Mouse (Mus musculus) lung, postnatal 0 days (tissue): ENCODE data around the gene Lgals4. TPM values are rescaled to one million over a fixed set of nuclear protein-coding genes. Genes with fewer than 3 reads are reported as not detected.

Experiments
- ATAC-seq: fragments of 200-750 bp; cut with Nextera tagmentation; 2 replicates; pipeline ENCODE4 v1.8.0; 2017; ENCODE audit warnings: moderate library complexity
- DNase-seq: peaks from one replicate; pipeline ENCODE4 v3.0.0-alpha.2; 2016; ENCODE audit warnings: low spot score
- H3K27ac ChIP-seq: fragments of 300-500 bp; sonication (generic); 2 replicates; pipeline ENCODE4 v1.5.1; 2014; ENCODE audit warnings: antibody characterized with exemption, mild to moderate bottlenecking, low read length, mixed read lengths
- H3K27me3 ChIP-seq: fragments of 300-500 bp; sonication (generic); replicated peaks from 2 replicates; pipeline ENCODE4 v1.6.1; 2014; ENCODE audit warnings: low read length, mixed read lengths; ENCODE audit not compliant: insufficient read depth
- H3K36me3 ChIP-seq: fragments of 300-500 bp; sonication (generic); 2 replicates; pipeline ENCODE4 v1.6.1; 2014; ENCODE audit warnings: low read length, mixed read lengths; ENCODE audit not compliant: insufficient read depth
- H3K4me1 ChIP-seq: fragments of 300-500 bp; sonication (generic); 2 replicates; pipeline ENCODE4 v1.6.1; 2014; ENCODE audit warnings: antibody characterized with exemption, low read depth, low read length, mixed read lengths; ENCODE audit not compliant: insufficient read depth
- H3K4me2 ChIP-seq: fragments of 300-500 bp; sonication (generic); replicated peaks from 2 replicates; pipeline ENCODE4 v1.6.1; 2014; ENCODE audit warnings: low read depth, mild to moderate bottlenecking, low read length, moderate library complexity, mixed read lengths
- H3K4me3 ChIP-seq: fragments of 300-500 bp; sonication (generic); 2 replicates; pipeline ENCODE4 v1.5.1; 2014; ENCODE audit warnings: low read depth, low read length
- H3K9ac ChIP-seq: fragments of 300-500 bp; sonication (generic); replicated peaks from 2 replicates; pipeline ENCODE4 v1.6.1; 2014; ENCODE audit warnings: low read depth, mild to moderate bottlenecking
- H3K9me3 ChIP-seq: fragments of 300-500 bp; sonication (generic); 2 replicates; pipeline ENCODE4 v1.6.1; 2016; ENCODE audit warnings: low read length, mixed read lengths
- CTCF ChIP-seq: IDR thresholded peaks from 2 replicates; pipeline ENCODE4 v1.5.1; 2016; ENCODE audit warnings: antibody characterized with exemption, mild to moderate bottlenecking
- EP300 ChIP-seq: IDR thresholded peaks from 2 replicates; pipeline ENCODE4 v1.6.1; 2016; ENCODE audit warnings: antibody characterized with exemption, mild to moderate bottlenecking, control low read depth
- WGBS: fragments of 180-500 bp; shearing (Covaris S2); extraction: QIAGEN DNeasy Blood & Tissue Kit; methylation state at CpG from one replicate; pipeline ENCODE4 v1.1.7; 2014; 5-methylcytosine and 5-hydroxymethylcytosine counted together
- polyA plus RNA-seq: library from polyadenylated mRNA; unstranded; fragments of >200 nt; fragmentation: Nextera tagmentation; extraction: Ambion mirVana; gene quantifications from 2 replicates; pipeline ENCODE4 v1.2.1, GENCODE M21; 2015

Gene Lgals4
- polyA plus RNA-seq, 1 experiment from 2014 or later, result 15.6 TPM

DNA sequence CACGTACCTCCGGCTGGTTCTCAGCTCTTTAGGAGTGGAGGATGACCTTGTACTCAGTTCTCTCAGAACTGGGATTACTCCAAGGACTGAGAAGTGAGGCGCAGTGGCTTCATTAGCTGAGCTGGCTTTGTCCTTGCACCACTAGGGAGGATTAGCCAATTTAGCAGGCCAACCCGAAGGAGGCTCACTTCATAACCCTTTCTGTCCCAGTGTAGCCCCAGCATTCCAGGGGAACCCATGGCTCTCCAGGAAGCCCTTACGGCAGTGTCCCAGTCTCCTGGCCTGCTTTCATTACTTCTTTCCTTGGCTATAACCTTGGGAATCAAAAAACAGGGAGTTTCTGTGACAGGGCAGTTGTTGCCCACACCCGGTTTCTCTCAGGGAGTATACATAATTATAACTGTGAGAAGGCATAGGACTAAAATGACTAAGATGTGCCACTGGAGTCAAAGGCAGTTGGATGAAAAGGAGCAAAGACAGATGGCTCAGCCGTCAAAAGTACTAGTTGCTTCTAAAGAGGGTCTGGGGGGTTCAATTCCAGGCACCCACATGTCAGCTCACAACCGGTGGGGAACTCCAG, 25.9 kb upstream of the Lgals4 start:
- peak overlapping the region; percentile 100 for H3K27ac ChIP-seq
- DNase-seq (peak; percentile 77), ATAC-seq (no peak)
- no peaks in the 10 kb centered on the region for H3K9me3 ChIP-seq
- H3K9ac ChIP-seq, result peak overlapping the region; percentile 83
- H3K27me3 ChIP-seq, result no peaks in the 10 kb centered on the region
- peaks cover 27% of the 10 kb centered on the region; the same call in 1 of the 2 replicates for H3K4me1 ChIP-seq
- peak overlapping the region; percentile 98 for H3K4me2 ChIP-seq
- H3K36me3 ChIP-seq, result no peaks in the 10 kb centered on the region
- TF ChIP-seq CTCF (0 out of 2 replicates have a peak, but pooled peaks have one; percentile 13), EP300 (no peak)
- WGBS, result 32% methylated on average over 8 of the region's 8 CpGs
- peak overlapping the region; percentile 75 for H3K4me3 ChIP-seq

DNA sequence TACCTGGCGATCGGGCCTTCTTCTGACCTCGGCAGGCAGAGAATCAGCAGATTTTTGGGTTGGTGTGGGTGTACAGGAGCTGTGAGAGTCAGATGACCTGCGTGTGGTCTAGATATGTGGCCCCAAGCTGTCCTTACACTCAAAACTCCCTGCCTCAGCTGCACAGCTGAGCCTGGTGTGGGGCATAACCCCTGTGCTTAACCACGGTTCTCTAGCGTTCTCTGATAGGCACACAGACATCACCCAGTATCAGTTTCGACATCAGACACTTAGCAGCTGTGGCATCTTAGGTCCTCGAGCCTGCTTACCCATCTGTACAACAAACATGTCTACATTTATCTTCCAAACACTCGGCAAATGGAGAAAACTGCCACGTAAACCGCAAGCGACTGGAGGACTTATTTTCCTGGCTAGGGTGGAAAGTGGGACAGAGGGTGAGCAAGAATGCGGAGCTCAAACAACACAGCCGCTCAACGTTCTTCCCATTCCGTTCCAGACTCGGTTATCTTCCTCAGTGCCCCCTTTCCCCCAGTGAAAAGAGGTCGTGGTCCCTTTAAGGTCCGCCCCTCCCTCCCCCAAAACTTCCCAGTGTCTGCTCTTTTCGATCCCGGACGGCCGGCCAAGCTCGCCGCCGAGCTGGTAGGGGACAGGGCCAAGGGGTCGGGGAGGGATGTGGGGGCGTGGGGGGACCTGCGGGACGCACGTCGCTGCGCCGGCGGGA, 25.3 kb upstream of the Lgals4 start, which contains the start of gene Hnrnpl:
Gene Hnrnpl, plus strand, starts transcription at position 321 of the 721 bp plus-strand sequence.
- H3K4me2 ChIP-seq, result peak within 1 kb of the TSS; percentile 98
- no peaks in the 10 kb centered on the region for H3K9me3 ChIP-seq
- ATAC-seq (peak; percentile 10), DNase-seq (peak; percentile 85)
- H3K9ac ChIP-seq, result peak within 1 kb of the TSS; percentile 83
- TF ChIP-seq EP300, result peak; percentile 33; the same call in 1 of the 2 replicates
- TF ChIP-seq CTCF, result no peak
- H3K27ac ChIP-seq, result peak within 1 kb of the TSS; percentile 100
- H3K4me3 ChIP-seq, result peak within 1 kb of the TSS; percentile 75
- peaks cover 5% of the 10 kb centered on the region; the same call in 1 of the 2 replicates for H3K36me3 ChIP-seq
- H3K4me1 ChIP-seq, result peaks cover 23% of the 10 kb centered on the region; the same call in 1 of the 2 replicates
- no peaks in the 10 kb centered on the region for H3K27me3 ChIP-seq
- 2% methylated on average over 31 of the region's 35 CpGs for WGBS

DNA sequence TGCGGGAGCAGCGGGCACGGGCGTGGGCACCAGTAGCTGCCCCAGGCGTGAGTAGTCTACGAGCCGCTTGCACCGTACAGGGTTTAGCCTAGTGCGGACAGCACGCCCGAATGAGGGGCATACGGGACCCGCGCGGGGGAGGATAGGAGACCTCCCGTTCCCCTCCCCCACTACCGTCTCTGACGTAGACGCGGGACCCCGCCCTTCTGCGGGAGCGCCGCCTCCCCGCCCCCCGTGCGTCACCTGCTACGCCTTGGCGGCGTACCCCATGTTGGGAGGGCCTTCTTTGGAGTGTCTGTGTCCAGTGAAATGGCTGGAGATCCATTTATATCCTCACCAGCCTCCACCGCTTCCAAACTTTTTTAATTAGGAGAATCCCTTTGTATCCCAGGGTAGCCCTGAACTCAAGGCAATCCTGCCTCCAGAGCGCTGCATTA, 24.7 kb upstream of the Lgals4 start:
- peak; percentile 70 for TF ChIP-seq EP300
- no peak; the same call in 1 of the 2 replicates for TF ChIP-seq CTCF
- DNase-seq (peak; percentile 97), ATAC-seq (peak; percentile 68)
- WGBS, result 0% methylated on average over 30 of the region's 32 CpGs
- Histone ChIP-seq H3K27me3 (no peaks in the 10 kb centered on the region), H3K4me3 (peak overlapping the region; percentile 75), H3K4me2 (peak overlapping the region; percentile 98), H3K4me1 (peaks cover 20% of the 10 kb centered on the region; the same call in 1 of the 2 replicates), H3K36me3 (peaks cover 8% of the 10 kb centered on the region; the same call in 1 of the 2 replicates), H3K9ac (peak overlapping the region; percentile 83), H3K9me3 (no peaks in the 10 kb centered on the region), H3K27ac (peak overlapping the region; percentile 100)

DNA sequence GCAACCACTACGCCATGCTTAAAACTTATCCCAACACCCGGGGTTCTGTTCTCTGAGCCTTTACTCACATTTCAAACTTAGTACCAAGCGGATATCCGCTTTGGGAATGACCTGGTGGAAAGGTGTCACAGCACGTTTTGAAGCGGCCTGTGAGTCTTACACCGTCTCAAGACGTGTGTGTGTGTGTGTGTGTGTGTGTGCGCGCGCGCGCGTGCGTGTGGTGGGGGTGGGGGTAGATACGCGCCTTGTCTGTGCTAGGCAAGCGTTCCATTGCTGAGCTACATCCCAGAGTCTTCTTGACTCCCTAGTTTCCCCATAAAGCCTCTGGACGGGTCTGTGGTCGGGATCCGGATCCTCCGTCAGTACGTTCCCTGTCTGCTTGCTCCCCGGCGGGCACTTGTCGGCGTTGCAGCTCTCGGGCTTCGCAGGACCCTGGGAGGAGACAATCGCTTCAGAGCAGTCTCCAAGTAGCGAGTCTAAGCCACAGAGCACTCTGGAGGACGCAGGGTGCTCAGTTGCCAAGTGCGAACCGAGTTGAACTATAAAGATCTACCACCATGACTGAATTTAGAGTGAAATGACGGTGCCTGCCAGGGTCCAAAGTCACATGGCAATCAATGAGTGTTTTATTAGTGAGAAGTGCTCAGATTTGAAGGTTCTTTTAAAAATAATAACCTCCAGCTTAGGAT, 24.1 kb upstream of the Lgals4 start:
- peak; percentile 59 for DNase-seq
- peak; percentile 3 for ATAC-seq

DNA sequence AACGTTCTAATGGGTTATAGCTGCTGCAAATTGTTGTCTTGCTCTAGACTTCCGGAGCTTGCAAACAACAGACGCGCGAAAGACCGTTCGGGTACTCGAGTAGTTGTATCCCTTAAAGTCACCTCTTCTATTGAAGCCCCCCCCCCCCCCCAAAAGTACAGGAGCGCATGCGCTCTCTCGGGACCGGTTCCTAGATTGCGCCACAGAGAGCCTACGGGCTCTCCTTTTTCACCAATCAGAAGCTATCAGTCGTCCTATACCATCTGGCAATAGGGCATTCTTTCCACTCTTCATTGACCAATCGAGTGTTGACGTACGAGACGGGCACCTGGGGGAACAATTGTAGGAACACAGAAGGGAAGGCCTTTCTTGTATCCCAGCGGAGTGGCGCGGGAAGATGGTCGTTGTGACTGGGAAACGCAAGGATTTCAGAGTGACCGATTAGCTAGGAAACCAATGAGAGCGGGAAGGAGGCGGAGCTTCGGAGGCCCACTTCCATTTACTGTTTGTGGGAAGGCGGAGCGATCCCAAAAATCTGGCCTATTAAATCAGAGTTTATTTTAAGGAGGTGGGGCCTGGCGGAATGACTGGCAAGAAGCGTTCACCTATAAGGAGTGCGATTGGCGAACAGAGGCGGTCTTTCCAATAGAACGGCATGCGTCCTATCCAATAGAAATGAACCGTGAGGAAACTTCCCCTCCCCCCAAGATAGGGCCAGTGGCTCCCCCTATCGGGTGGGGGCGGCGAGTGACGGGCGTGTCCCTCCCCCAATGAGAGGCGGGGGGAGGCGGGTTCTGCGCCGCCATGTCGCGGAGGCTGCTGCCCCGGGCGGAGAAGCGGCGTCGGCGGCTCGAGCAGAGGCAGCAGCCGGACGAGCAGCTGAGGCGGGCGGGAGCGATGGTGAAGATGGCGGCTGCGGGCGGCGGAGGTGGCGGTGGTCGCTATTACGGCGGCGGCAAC, 23.3 kb upstream of the Lgals4 start:
- Histone ChIP-seq H3K9ac (peak overlapping the region; percentile 83), H3K4me2 (peak overlapping the region; percentile 98), H3K36me3 (peaks cover 20% of the 10 kb centered on the region), H3K4me3 (peak overlapping the region; percentile 75), H3K9me3 (no peaks in the 10 kb centered on the region), H3K4me1 (peaks cover 20% of the 10 kb centered on the region; the same call in 1 of the 2 replicates), H3K27me3 (no peaks in the 10 kb centered on the region), H3K27ac (peak overlapping the region; percentile 100)
- peak; percentile 100 for DNase-seq
- under 1% methylated on average over 65 of the region's 70 CpGs for WGBS
- peak; percentile 88 for ATAC-seq
- TF ChIP-seq CTCF, result peak; percentile 65
- TF ChIP-seq EP300, result peak; percentile 61

More for the DNA sequence above, 24.1 kb upstream of the Lgals4 start:
- H3K4me1 ChIP-seq, result peaks cover 20% of the 10 kb centered on the region; the same call in 1 of the 2 replicates
- peaks cover 13% of the 10 kb centered on the region; the same call in 1 of the 2 replicates for H3K36me3 ChIP-seq
- peak overlapping the region; percentile 100 for H3K27ac ChIP-seq
- no peaks in the 10 kb centered on the region for H3K9me3 ChIP-seq
- TF ChIP-seq CTCF (peak; percentile 7), EP300 (no peak; the same call in 1 of the 2 replicates)
- H3K4me2 ChIP-seq, result peak overlapping the region; percentile 98
- peak overlapping the region; percentile 83 for H3K9ac ChIP-seq
- H3K27me3 ChIP-seq, result no peaks in the 10 kb centered on the region
- under 1% methylated on average over 35 of the region's 35 CpGs for WGBS
- peak overlapping the region; percentile 75 for H3K4me3 ChIP-seq
